Mouse (Mus musculus) lung, postnatal 0 days (tissue): ENCODE measurements around the gene Pan2. TPM values are rescaled to one million over a fixed set of nuclear protein-coding genes. Genes with fewer than 3 reads are reported as not detected.
A peak's percentile ranks its signal among the peaks of the same experiment; 100 is the strongest.
"Not testable (repeated sequence)": the region's sequence is repeated elsewhere in the genome, so short reads cannot be mapped to it uniquely, and the experiment has no call there.

Experiments used
- ATAC-seq: fragments of 200-750 bp; cut with Nextera tagmentation; 2 replicates; pipeline ENCODE4 v1.8.0; 2017; ENCODE audit warnings: moderate library complexity
- DNase-seq: peaks from one replicate; pipeline ENCODE4 v3.0.0-alpha.2; 2016; ENCODE audit warnings: low spot score
- H3K27ac ChIP-seq: fragments of 300-500 bp; sonication (generic); 2 replicates; pipeline ENCODE4 v1.5.1; 2014; ENCODE audit warnings: antibody characterized with exemption, mild to moderate bottlenecking, low read length, mixed read lengths
- H3K27me3 ChIP-seq: fragments of 300-500 bp; sonication (generic); replicated peaks from 2 replicates; pipeline ENCODE4 v1.6.1; 2014; ENCODE audit warnings: low read length, mixed read lengths; ENCODE audit not compliant: insufficient read depth
- H3K36me3 ChIP-seq: fragments of 300-500 bp; sonication (generic); 2 replicates; pipeline ENCODE4 v1.6.1; 2014; ENCODE audit warnings: low read length, mixed read lengths; ENCODE audit not compliant: insufficient read depth
- H3K4me1 ChIP-seq: fragments of 300-500 bp; sonication (generic); 2 replicates; pipeline ENCODE4 v1.6.1; 2014; ENCODE audit warnings: antibody characterized with exemption, low read depth, low read length, mixed read lengths; ENCODE audit not compliant: insufficient read depth
- H3K4me2 ChIP-seq: fragments of 300-500 bp; sonication (generic); replicated peaks from 2 replicates; pipeline ENCODE4 v1.6.1; 2014; ENCODE audit warnings: low read depth, mild to moderate bottlenecking, low read length, moderate library complexity, mixed read lengths
- H3K4me3 ChIP-seq: fragments of 300-500 bp; sonication (generic); 2 replicates; pipeline ENCODE4 v1.5.1; 2014; ENCODE audit warnings: low read depth, low read length
- H3K9ac ChIP-seq: fragments of 300-500 bp; sonication (generic); replicated peaks from 2 replicates; pipeline ENCODE4 v1.6.1; 2014; ENCODE audit warnings: low read depth, mild to moderate bottlenecking
- H3K9me3 ChIP-seq: fragments of 300-500 bp; sonication (generic); 2 replicates; pipeline ENCODE4 v1.6.1; 2016; ENCODE audit warnings: low read length, mixed read lengths
- CTCF ChIP-seq: IDR thresholded peaks from 2 replicates; pipeline ENCODE4 v1.5.1; 2016; ENCODE audit warnings: antibody characterized with exemption, mild to moderate bottlenecking
- EP300 ChIP-seq: IDR thresholded peaks from 2 replicates; pipeline ENCODE4 v1.6.1; 2016; ENCODE audit warnings: antibody characterized with exemption, mild to moderate bottlenecking, control low read depth
- WGBS: fragments of 180-500 bp; shearing (Covaris S2); extraction: QIAGEN DNeasy Blood & Tissue Kit; methylation state at CpG from one replicate; pipeline ENCODE4 v1.1.7; 2014; 5-methylcytosine and 5-hydroxymethylcytosine counted together
- polyA plus RNA-seq: library from polyadenylated mRNA; unstranded; fragments of >200 nt; fragmentation: Nextera tagmentation; extraction: Ambion mirVana; gene quantifications from 2 replicates; pipeline ENCODE4 v1.2.1, GENCODE M21; 2015

Gene Pan2
- polyA plus RNA-seq, 1 experiment from 2014 or later = 19.0 TPM

DNA sequence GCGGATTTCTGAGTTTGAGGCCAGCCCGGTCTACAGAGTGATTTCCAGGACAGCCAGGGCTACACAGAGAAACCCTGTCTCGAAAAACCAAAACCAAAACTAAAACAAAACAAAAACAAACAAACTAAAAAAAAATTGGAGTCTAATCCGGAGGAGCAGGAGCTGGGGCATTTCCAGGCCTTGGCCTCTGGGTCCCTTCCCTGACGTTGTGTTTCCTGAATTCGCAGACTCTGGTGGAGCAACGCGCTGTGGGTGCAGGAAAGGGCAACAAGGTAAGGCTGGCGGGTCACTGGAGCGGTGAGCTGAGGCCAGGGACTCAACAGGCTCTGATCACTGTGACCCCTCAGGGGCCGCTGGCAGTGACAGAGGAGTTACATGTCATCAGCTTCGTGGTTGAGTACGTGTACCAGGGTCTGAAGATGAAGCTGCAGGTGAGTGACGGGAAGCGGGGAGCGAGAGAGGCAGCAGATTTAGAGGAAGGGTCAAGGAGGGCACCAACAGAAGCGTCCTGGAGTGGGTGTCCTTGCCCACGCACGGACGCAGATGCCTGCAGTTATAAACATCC, 20.2 kb upstream of the Pan2 start:
- H3K36me3 ChIP-seq = peaks cover 25% of the 10 kb centered on the region; the same call in 1 of the 2 replicates

GRCm38 (mm10) chr10:128283604-128284579, 19.2 kb upstream of the Pan2 start:
- Histone ChIP-seq H3K4me2 (no peak overlapping the region), H3K9me3 (no peaks in the 10 kb centered on the region), H3K27ac (no peak overlapping the region), H3K9ac (no peak overlapping the region), H3K4me3 (no peak overlapping the region), H3K27me3 (no peaks in the 10 kb centered on the region), H3K4me1 (no peaks in the 10 kb centered on the region), H3K36me3 (peaks cover 33% of the 10 kb centered on the region; the same call in 1 of the 2 replicates)
- 61% methylated on average over 31 of the region's 31 CpGs for WGBS
- DNase-seq = peak; percentile 73
- TF ChIP-seq EP300 = no peak
- peak; percentile 76 for TF ChIP-seq CTCF
- 0 out of 2 replicates have a peak, but pooled peaks have one; percentile 30 for ATAC-seq

More for the DNA sequence above, 20.2 kb upstream of the Pan2 start:
- TF ChIP-seq CTCF (no peak), EP300 (no peak)
- no peak overlapping the region for H3K9ac ChIP-seq
- WGBS = 83% methylated on average over 20 of the region's 20 CpGs
- no peak for DNase-seq
- no peaks in the 10 kb centered on the region for H3K9me3 ChIP-seq
- H3K4me1 ChIP-seq = no peaks in the 10 kb centered on the region
- no peak overlapping the region for H3K27ac ChIP-seq
- no peak overlapping the region for H3K4me3 ChIP-seq
- H3K4me2 ChIP-seq = no peak overlapping the region
- no peaks in the 10 kb centered on the region for H3K27me3 ChIP-seq
- no peak for ATAC-seq

- not testable (repeated sequence) for H3K27ac ChIP-seq, H3K4me2 ChIP-seq, DNase-seq, H3K9me3 ChIP-seq, H3K9ac ChIP-seq, ATAC-seq, H3K4me3 ChIP-seq, H3K27me3 ChIP-seq, H3K4me1 ChIP-seq
- WGBS = 76% methylated on average over 1 of the region's 1 CpGs
- peaks cover 44% of the 10 kb centered on the region for H3K36me3 ChIP-seq
These were observed 12.5 kb upstream of the Pan2 start for GRCm38 (mm10) chr10:128290594-128290993.

GRCm38 (mm10) chr10:128296370-128297090, 6.6 kb upstream of the Pan2 start:
- no peak overlapping the region for H3K9ac ChIP-seq
- no peak for ATAC-seq
- TF ChIP-seq EP300 (no peak), CTCF (no peak)
- no peak for DNase-seq
- H3K27me3 ChIP-seq = no peaks in the 10 kb centered on the region
- H3K4me3 ChIP-seq = no peak overlapping the region
- no peak overlapping the region for H3K27ac ChIP-seq
- peaks cover 6% of the 10 kb centered on the region; the same call in 1 of the 2 replicates for H3K4me1 ChIP-seq
- 73% methylated on average over 13 of the region's 13 CpGs for WGBS
- H3K9me3 ChIP-seq = no peaks in the 10 kb centered on the region
- H3K4me2 ChIP-seq = no peak overlapping the region
- peaks cover 13% of the 10 kb centered on the region for H3K36me3 ChIP-seq

DNA sequence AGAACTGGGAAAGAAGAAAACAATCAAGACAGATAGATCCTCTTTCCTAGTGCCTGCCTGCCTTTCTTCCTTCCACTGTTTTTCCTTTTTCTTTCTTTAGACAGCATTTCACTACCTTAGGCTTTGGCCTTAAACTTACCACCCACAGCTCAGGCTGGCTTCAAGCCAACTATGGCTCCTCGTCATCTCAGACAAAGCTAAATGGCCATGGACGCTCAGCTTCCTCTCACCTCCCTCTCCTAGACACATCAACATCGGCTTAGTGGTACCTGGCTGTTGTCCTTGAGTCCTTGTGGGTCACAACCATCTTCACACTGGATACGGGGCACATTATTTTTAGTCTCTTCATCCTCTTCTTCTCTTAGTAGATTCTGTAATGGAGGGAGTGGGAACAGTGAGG, 5.9 kb upstream of the Pan2 start:
- Histone ChIP-seq H3K9ac (no peak overlapping the region), H3K36me3 (peaks cover 7% of the 10 kb centered on the region; the same call in 1 of the 2 replicates), H3K4me2 (no peak overlapping the region), H3K4me3 (no peak overlapping the region), H3K9me3 (no peaks in the 10 kb centered on the region), H3K27ac (no peak overlapping the region), H3K4me1 (peaks cover 7% of the 10 kb centered on the region; the same call in 1 of the 2 replicates), H3K27me3 (no peaks in the 10 kb centered on the region)
- DNase-seq (no peak), ATAC-seq (no peak; the same call in 1 of the 2 replicates)
- 51% methylated on average over 4 of the region's 4 CpGs for WGBS
- TF ChIP-seq CTCF = no peak
- no peak for TF ChIP-seq EP300

- H3K9me3 ChIP-seq = no peaks in the 10 kb centered on the region
- ATAC-seq = peak; percentile 65
- H3K4me2 ChIP-seq = no peak overlapping the region
- H3K27me3 ChIP-seq = no peaks in the 10 kb centered on the region
- no peak overlapping the region for H3K9ac ChIP-seq
- TF ChIP-seq CTCF = no peak
- TF ChIP-seq EP300 = no peak
- no peak overlapping the region for H3K4me3 ChIP-seq
- 59% methylated on average over 11 of the region's 11 CpGs for WGBS
- H3K36me3 ChIP-seq = peaks cover 3% of the 10 kb centered on the region; the same call in 1 of the 2 replicates
- peaks cover 11% of the 10 kb centered on the region for H3K4me1 ChIP-seq
- H3K27ac ChIP-seq = no peak overlapping the region
- DNase-seq = peak; percentile 63
These were observed 5.5 kb upstream of the Pan2 start for GRCm38 (mm10) chr10:128297622-128298021.
